Mouse (Mus musculus): ENCODE results near the gene Cyp4f39. TPM values are rescaled to one million over a fixed set of nuclear protein-coding genes. Genes with fewer than 3 reads are reported as not detected.

Cyp4f39 gene
- polyA plus RNA-seq, 1 experiment: 1.1 TPM

GRCm38 (mm10) chr17:32454188-32454587, 1.7 kb downstream of the Cyp4f39 start:
- no peak overlapping the region for H3K4me3 ChIP-seq (ENCODE audit: control insufficient read depth, insufficient read depth, low read length)
- peaks cover 6% of the 10 kb centered on the region; the same call in 1 of the 2 replicates for H3K4me1 ChIP-seq (replicated peaks; ENCODE audit: control insufficient read depth, insufficient read depth, low read length)
- no peak for DNase-seq
- no peak overlapping the region for H3K27ac ChIP-seq (ENCODE audit: control insufficient read depth, insufficient read depth, low read length)
- H3K36me3 ChIP-seq (ENCODE audit: control insufficient read depth, insufficient read depth, low read length): no peaks in the 10 kb centered on the region
- H3K27me3 ChIP-seq (ENCODE audit: control insufficient read depth, insufficient read depth, low read length): no peaks in the 10 kb centered on the region; the same call in 1 of the 2 replicates
- TF ChIP-seq CTCF (IDR thresholded peaks at IDR 0.05; ENCODE audit: borderline replicate concordance, control insufficient read depth, extremely low read depth, insufficient read depth, low read length, poor library complexity) (no peak), POLR2A (IDR thresholded peaks at IDR 0.05; ENCODE audit: control insufficient read depth, extremely low read depth, insufficient read depth, low read length, poor library complexity) (no peak)
- 89% methylated on average over 4 of the region's 4 CpGs for WGBS

GRCm38 (mm10) chr17:32454997-32455396, 2.5 kb downstream of the Cyp4f39 start:
- 43% methylated on average over 2 of the region's 2 CpGs for WGBS
- TF ChIP-seq POLR2A (IDR thresholded peaks at IDR 0.05; ENCODE audit: control insufficient read depth, extremely low read depth, insufficient read depth, low read length, poor library complexity): no peak
- no peaks in the 10 kb centered on the region; the same call in 1 of the 2 replicates for H3K27me3 ChIP-seq (ENCODE audit: control insufficient read depth, insufficient read depth, low read length)
- H3K4me3 ChIP-seq (ENCODE audit: control insufficient read depth, insufficient read depth, low read length): no peak overlapping the region
- H3K4me1 ChIP-seq (replicated peaks; ENCODE audit: control insufficient read depth, insufficient read depth, low read length): peaks cover 6% of the 10 kb centered on the region; the same call in 1 of the 2 replicates
- H3K36me3 ChIP-seq (ENCODE audit: control insufficient read depth, insufficient read depth, low read length): no peaks in the 10 kb centered on the region
- no peak overlapping the region for H3K27ac ChIP-seq (ENCODE audit: control insufficient read depth, insufficient read depth, low read length)
- DNase-seq: no peak

- DNase-seq: no peak
- no peak overlapping the region for H3K4me3 ChIP-seq (ENCODE audit: control insufficient read depth, insufficient read depth, low read length)
- no peaks in the 10 kb centered on the region for H3K36me3 ChIP-seq (ENCODE audit: control insufficient read depth, insufficient read depth, low read length)
- no peak for TF ChIP-seq CTCF (IDR thresholded peaks at IDR 0.05; ENCODE audit: borderline replicate concordance, control insufficient read depth, extremely low read depth, insufficient read depth, low read length, poor library complexity)
- H3K27me3 ChIP-seq (ENCODE audit: control insufficient read depth, insufficient read depth, low read length): no peaks in the 10 kb centered on the region
- no peaks in the 10 kb centered on the region for H3K4me1 ChIP-seq (replicated peaks; ENCODE audit: control insufficient read depth, insufficient read depth, low read length)
- 83% methylated on average over 7 of the region's 7 CpGs for WGBS
- H3K27ac ChIP-seq (ENCODE audit: control insufficient read depth, insufficient read depth, low read length): no peak overlapping the region
Observed at GRCm38 (mm10) chr17:32468494-32468893, 16.0 kb downstream of the Cyp4f39 start.

GRCm38 (mm10) chr17:32470795-32471194, 18.3 kb downstream of the Cyp4f39 start:
- H3K27me3 ChIP-seq (ENCODE audit: control insufficient read depth, insufficient read depth, low read length): no peaks in the 10 kb centered on the region
- no peak for TF ChIP-seq CTCF (IDR thresholded peaks at IDR 0.05; ENCODE audit: borderline replicate concordance, control insufficient read depth, extremely low read depth, insufficient read depth, low read length, poor library complexity)
- TF ChIP-seq POLR2A (IDR thresholded peaks at IDR 0.05; ENCODE audit: control insufficient read depth, extremely low read depth, insufficient read depth, low read length, poor library complexity): no peak
- H3K4me1 ChIP-seq (replicated peaks; ENCODE audit: control insufficient read depth, insufficient read depth, low read length): no peaks in the 10 kb centered on the region; the same call in 1 of the 2 replicates
- H3K4me3 ChIP-seq (ENCODE audit: control insufficient read depth, insufficient read depth, low read length): no peak overlapping the region
- 90% methylated on average over 4 of the region's 4 CpGs for WGBS
- DNase-seq: no peak
- no peak overlapping the region for H3K27ac ChIP-seq (ENCODE audit: control insufficient read depth, insufficient read depth, low read length)
- H3K36me3 ChIP-seq (ENCODE audit: control insufficient read depth, insufficient read depth, low read length): no peaks in the 10 kb centered on the region

GRCm38 (mm10) chr17:32472176-32472575, 19.7 kb downstream of the Cyp4f39 start:
- Histone ChIP-seq H3K27me3 (ENCODE audit: control insufficient read depth, insufficient read depth, low read length) (no peaks in the 10 kb centered on the region), H3K27ac (ENCODE audit: control insufficient read depth, insufficient read depth, low read length) (no peak overlapping the region), H3K36me3 (ENCODE audit: control insufficient read depth, insufficient read depth, low read length) (no peaks in the 10 kb centered on the region), H3K4me1 (replicated peaks; ENCODE audit: control insufficient read depth, insufficient read depth, low read length) (no peaks in the 10 kb centered on the region; the same call in 1 of the 2 replicates), H3K4me3 (ENCODE audit: control insufficient read depth, insufficient read depth, low read length) (no peak overlapping the region)
- WGBS: 70% methylated on average over 7 of the region's 7 CpGs
- no peak for DNase-seq
- no peak for TF ChIP-seq CTCF (IDR thresholded peaks at IDR 0.05; ENCODE audit: borderline replicate concordance, control insufficient read depth, extremely low read depth, insufficient read depth, low read length, poor library complexity)
- TF ChIP-seq POLR2A (IDR thresholded peaks at IDR 0.05; ENCODE audit: control insufficient read depth, extremely low read depth, insufficient read depth, low read length, poor library complexity): no peak

GRCm38 (mm10) chr17:32474954-32475560, 22.5 kb downstream of the Cyp4f39 start:
- no peak for TF ChIP-seq POLR2A (IDR thresholded peaks at IDR 0.05; ENCODE audit: control insufficient read depth, extremely low read depth, insufficient read depth, low read length, poor library complexity)
- no peak for TF ChIP-seq CTCF (IDR thresholded peaks at IDR 0.05; ENCODE audit: borderline replicate concordance, control insufficient read depth, extremely low read depth, insufficient read depth, low read length, poor library complexity)
- Histone ChIP-seq H3K27ac (ENCODE audit: control insufficient read depth, insufficient read depth, low read length) (no peak overlapping the region), H3K27me3 (ENCODE audit: control insufficient read depth, insufficient read depth, low read length) (no peaks in the 10 kb centered on the region), H3K4me1 (replicated peaks; ENCODE audit: control insufficient read depth, insufficient read depth, low read length) (no peaks in the 10 kb centered on the region; the same call in 1 of the 2 replicates), H3K4me3 (ENCODE audit: control insufficient read depth, insufficient read depth, low read length) (no peak overlapping the region), H3K36me3 (ENCODE audit: control insufficient read depth, insufficient read depth, low read length) (no peaks in the 10 kb centered on the region)
- WGBS: 44% methylated on average over 5 of the region's 5 CpGs
- DNase-seq: no peak

- Histone ChIP-seq H3K36me3 (ENCODE audit: control insufficient read depth, insufficient read depth, low read length) (no peaks in the 10 kb centered on the region), H3K27ac (ENCODE audit: control insufficient read depth, insufficient read depth, low read length) (no peak overlapping the region), H3K27me3 (ENCODE audit: control insufficient read depth, insufficient read depth, low read length) (no peaks in the 10 kb centered on the region), H3K4me1 (replicated peaks; ENCODE audit: control insufficient read depth, insufficient read depth, low read length) (no peaks in the 10 kb centered on the region; the same call in 1 of the 2 replicates), H3K4me3 (ENCODE audit: control insufficient read depth, insufficient read depth, low read length) (no peak overlapping the region)
- DNase-seq: no peak
- TF ChIP-seq CTCF (IDR thresholded peaks at IDR 0.05; ENCODE audit: borderline replicate concordance, control insufficient read depth, extremely low read depth, insufficient read depth, low read length, poor library complexity): no peak
- TF ChIP-seq POLR2A (IDR thresholded peaks at IDR 0.05; ENCODE audit: control insufficient read depth, extremely low read depth, insufficient read depth, low read length, poor library complexity): no peak
- WGBS: 100% methylated on average over 1 of the region's 1 CpGs
Observed at GRCm38 (mm10) chr17:32477204-32477603, 24.7 kb downstream of the Cyp4f39 start.
